Mouse (Mus musculus): Measurements from ENCODE around the gene Ptprr.

DNA sequence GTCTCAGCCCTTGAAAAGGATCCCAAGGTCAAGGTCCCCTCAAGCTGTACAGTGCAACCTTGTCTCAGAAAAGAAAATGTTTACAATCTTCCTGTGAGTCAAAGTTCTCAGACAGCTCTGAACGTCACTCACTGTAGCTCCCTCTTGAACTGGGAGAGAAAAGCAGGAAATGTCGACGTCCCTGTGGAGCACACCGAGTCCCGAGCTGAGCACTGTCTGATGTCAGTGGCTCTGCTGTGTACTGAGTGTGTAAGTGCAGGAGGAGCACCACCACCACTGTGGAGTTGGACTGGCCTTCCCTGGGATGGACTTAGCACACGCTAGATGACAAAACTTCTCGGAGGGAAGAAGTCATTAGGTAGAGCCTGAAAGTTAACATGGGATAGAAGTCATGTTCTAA, 225.4 kb downstream of the Ptprr start:
- TF ChIP-seq EP300 (IDR thresholded peaks at IDR 0.05; ENCODE audit: low read depth) = no peak
- no peak for TF ChIP-seq CTCF (IDR thresholded peaks at IDR 0.05; ENCODE audit: low read depth)

All from heart, postnatal 0 days (tissue).